Mouse (Mus musculus) ES-Bruce4 (cell line): ENCODE measurements around the gene Xpot.

ENCODE experiments used
- CTCF ChIP-seq: IDR thresholded peaks from one replicate; pipeline ENCODE4 v1.8.1; 2011; ENCODE audit warnings: low read depth, low read length
- EP300 ChIP-seq: IDR thresholded peaks from 2 replicates; pipeline ENCODE4 v1.6.1; 2011; ENCODE audit warnings: low read depth, low read length; ENCODE audit not compliant: insufficient read depth
- POLR2A ChIP-seq: IDR thresholded peaks from one replicate; pipeline ENCODE4 v1.8.1; 2011; ENCODE audit warnings: low read length; ENCODE audit not compliant: insufficient read depth

GRCm38 (mm10) chr10:121646294-121646693 is 20.2 kb upstream of the Xpot start:
- no peak for TF ChIP-seq EP300
- no peak for TF ChIP-seq CTCF
- TF ChIP-seq POLR2A, result no peak
